Mouse (Mus musculus): ENCODE data around the gene Abl2. TPM values are rescaled to one million over a fixed set of nuclear protein-coding genes. Genes with fewer than 3 reads are reported as not detected.
A peak's percentile ranks its signal among the peaks of the same experiment; 100 is the strongest.

The Abl2 gene
- polyA plus RNA-seq, 1 experiment from 2014 or later = 6.9 TPM

DNA sequence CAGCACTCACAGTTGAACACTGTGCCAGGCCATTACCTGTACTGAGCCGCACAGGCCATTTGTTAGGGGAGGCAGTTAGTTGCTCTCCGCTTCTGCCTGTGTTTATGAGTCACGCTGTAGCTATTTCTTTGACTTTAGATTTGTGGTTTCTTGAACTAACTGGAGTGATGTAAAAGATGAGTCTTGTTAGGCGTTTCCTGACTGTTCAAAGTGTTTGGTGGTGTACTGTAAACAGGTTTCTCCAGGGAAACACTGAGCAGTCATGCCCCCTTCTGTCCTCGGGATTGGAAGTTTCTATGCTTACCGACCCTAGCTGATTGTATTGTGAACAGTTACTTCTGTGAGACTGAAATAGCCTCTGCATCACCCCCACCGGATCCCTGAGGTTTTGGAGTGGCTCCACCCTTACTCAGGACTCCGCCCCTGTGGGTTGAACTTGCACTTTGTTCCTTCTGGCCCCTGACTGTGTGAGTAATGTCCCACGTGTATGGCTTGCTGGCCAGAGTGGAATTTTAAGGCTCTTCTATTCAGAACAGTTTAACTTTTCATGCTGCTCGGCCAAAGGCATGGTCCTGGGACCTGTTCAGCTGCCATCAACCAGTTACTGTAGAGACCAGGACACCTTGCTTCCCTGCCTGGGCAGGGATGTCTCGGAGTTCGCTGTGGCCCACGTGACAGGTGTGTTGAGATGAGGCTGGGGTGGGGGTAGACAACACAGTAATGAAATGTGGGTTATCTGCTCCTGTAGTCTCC lies 57.0 kb downstream of the Abl2 start:
- H3K9me3 ChIP-seq (ENCODE audit: control insufficient read depth, low read depth, low read length) = no peaks in the 10 kb centered on the region
- no peaks in the 10 kb centered on the region for H3K36me3 ChIP-seq (ENCODE audit: control insufficient read depth, insufficient read depth, low read length)
- WGBS = 19% methylated on average over 13 of the region's 13 CpGs
- H3K9ac ChIP-seq (replicated peaks; ENCODE audit: low read depth, low read length) = no peak overlapping the region
- H3K4me2 ChIP-seq (replicated peaks; ENCODE audit: low read depth, low read length) = peak overlapping the region; percentile 1; the same call in 1 of the 2 replicates
- no peaks in the 10 kb centered on the region for H3K27me3 ChIP-seq (ENCODE audit: control insufficient read depth, insufficient read depth, low read length)
- peak overlapping the region; percentile 1; the same call in 1 of the 2 replicates for H3K4me3 ChIP-seq (ENCODE audit: low read depth, low read length)
- ATAC-seq (ENCODE audit: insufficient number of reproducible peaks, insufficient read depth, low FRiP score, low read depth) = peak; percentile 80
- peak overlapping the region; percentile 55 for H3K27ac ChIP-seq (ENCODE audit: low read length)
- H3K4me1 ChIP-seq (ENCODE audit: control insufficient read depth, insufficient read depth, low read length) = peaks cover 15% of the 10 kb centered on the region

DNA sequence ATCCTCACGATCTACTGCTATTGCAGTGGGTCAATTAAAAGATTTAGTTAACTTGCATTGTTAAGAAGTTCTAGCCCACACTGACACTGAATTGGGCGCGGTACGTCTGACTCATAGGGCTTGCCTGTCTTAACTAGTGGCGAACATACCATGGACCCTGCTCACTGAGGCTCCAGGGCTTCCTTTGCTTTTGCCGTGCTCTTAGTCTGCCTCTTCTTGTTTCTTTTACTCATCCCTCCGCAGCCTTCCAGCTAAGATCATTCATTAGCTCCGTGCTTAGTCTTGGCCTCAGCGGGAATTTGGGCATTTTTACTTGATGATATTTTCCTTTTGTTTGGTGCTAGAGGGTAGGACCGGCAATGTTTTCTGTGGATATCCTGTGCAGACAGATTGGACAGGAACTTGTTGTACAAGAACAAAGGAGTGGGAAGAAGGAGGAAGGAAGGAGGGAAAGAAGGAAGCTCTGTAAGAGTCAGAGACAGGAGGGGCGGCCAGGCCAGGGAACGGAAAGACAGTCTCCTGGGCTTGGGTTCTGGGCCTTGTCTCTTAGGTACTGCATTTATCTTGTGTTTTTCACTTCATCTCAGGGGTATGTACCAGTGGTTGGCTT lies 58.5 kb downstream of the Abl2 start:
- H3K9ac ChIP-seq (replicated peaks; ENCODE audit: low read depth, low read length) = no peak overlapping the region
- no peak overlapping the region for H3K4me3 ChIP-seq (ENCODE audit: low read depth, low read length)
- no peaks in the 10 kb centered on the region for H3K27me3 ChIP-seq (ENCODE audit: control insufficient read depth, insufficient read depth, low read length)
- H3K9me3 ChIP-seq (ENCODE audit: control insufficient read depth, low read depth, low read length) = no peaks in the 10 kb centered on the region
- peak overlapping the region; percentile 52; the same call in 1 of the 2 replicates for H3K27ac ChIP-seq (ENCODE audit: low read length)
- peaks cover 15% of the 10 kb centered on the region for H3K4me1 ChIP-seq (ENCODE audit: control insufficient read depth, insufficient read depth, low read length)
- H3K36me3 ChIP-seq (ENCODE audit: control insufficient read depth, insufficient read depth, low read length) = no peaks in the 10 kb centered on the region
- 43% methylated on average over 12 of the region's 12 CpGs for WGBS
- ATAC-seq (ENCODE audit: insufficient number of reproducible peaks, insufficient read depth, low FRiP score, low read depth) = no peak
- 0 out of 2 replicates have a peak overlapping the region, but pooled peaks have one; percentile 16 for H3K4me2 ChIP-seq (replicated peaks; ENCODE audit: low read depth, low read length)

DNA sequence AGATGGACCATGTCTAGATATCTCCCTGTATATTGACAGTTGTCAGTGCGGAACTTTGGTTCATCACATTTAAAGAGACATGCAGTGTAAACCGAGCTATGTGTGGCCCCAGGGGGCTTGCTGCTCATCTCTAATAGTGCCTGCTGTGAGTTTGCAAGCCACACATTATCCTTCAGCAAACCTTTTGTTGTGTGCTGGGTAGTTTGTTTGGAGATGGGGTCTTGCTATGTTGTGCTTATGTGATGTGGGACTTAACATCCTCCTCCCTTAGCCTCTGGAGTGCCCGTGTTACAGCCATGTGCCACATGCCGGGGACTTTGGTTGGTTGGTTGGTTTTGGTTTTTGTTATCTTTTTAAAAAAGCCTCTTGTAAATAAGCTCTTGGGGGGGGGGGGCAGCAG lies 59.2 kb downstream of the Abl2 start:
- H3K27me3 ChIP-seq (ENCODE audit: control insufficient read depth, insufficient read depth, low read length) = no peaks in the 10 kb centered on the region
- no peak overlapping the region for H3K4me2 ChIP-seq (replicated peaks; ENCODE audit: low read depth, low read length)
- no peaks in the 10 kb centered on the region for H3K9me3 ChIP-seq (ENCODE audit: control insufficient read depth, low read depth, low read length)
- WGBS = 63% methylated on average over 4 of the region's 4 CpGs
- H3K4me1 ChIP-seq (ENCODE audit: control insufficient read depth, insufficient read depth, low read length) = peaks cover 15% of the 10 kb centered on the region
- ATAC-seq (ENCODE audit: insufficient number of reproducible peaks, insufficient read depth, low FRiP score, low read depth) = no peak
- no peaks in the 10 kb centered on the region for H3K36me3 ChIP-seq (ENCODE audit: control insufficient read depth, insufficient read depth, low read length)
- no peak overlapping the region for H3K4me3 ChIP-seq (ENCODE audit: low read depth, low read length)
- H3K27ac ChIP-seq (ENCODE audit: low read length) = no peak overlapping the region
- H3K9ac ChIP-seq (replicated peaks; ENCODE audit: low read depth, low read length) = no peak overlapping the region

- Histone ChIP-seq H3K9ac (replicated peaks; ENCODE audit: low read depth, low read length) (no peak overlapping the region), H3K27ac (ENCODE audit: low read length) (no peak overlapping the region), H3K36me3 (ENCODE audit: control insufficient read depth, insufficient read depth, low read length) (peaks cover 4% of the 10 kb centered on the region; the same call in 1 of the 2 replicates), H3K4me1 (ENCODE audit: control insufficient read depth, insufficient read depth, low read length) (peaks cover 8% of the 10 kb centered on the region; the same call in 1 of the 2 replicates), H3K9me3 (ENCODE audit: control insufficient read depth, low read depth, low read length) (no peaks in the 10 kb centered on the region), H3K4me3 (ENCODE audit: low read depth, low read length) (no peak overlapping the region), H3K4me2 (replicated peaks; ENCODE audit: low read depth, low read length) (no peak overlapping the region), H3K27me3 (ENCODE audit: control insufficient read depth, insufficient read depth, low read length) (no peaks in the 10 kb centered on the region)
- WGBS = 63% methylated on average over 4 of the region's 4 CpGs
- no peak for ATAC-seq (ENCODE audit: insufficient number of reproducible peaks, insufficient read depth, low FRiP score, low read depth)
Observed at GRCm38 (mm10) chr1:156620292-156620909, 61.8 kb downstream of the Abl2 start.

GRCm38 (mm10) chr1:156620951-156621350 lies 62.4 kb downstream of the Abl2 start:
- no peak overlapping the region for H3K4me3 ChIP-seq (ENCODE audit: low read depth, low read length)
- no peak overlapping the region for H3K9ac ChIP-seq (replicated peaks; ENCODE audit: low read depth, low read length)
- WGBS = 67% methylated on average over 3 of the region's 3 CpGs
- H3K27me3 ChIP-seq (ENCODE audit: control insufficient read depth, insufficient read depth, low read length) = no peaks in the 10 kb centered on the region
- no peak overlapping the region for H3K27ac ChIP-seq (ENCODE audit: low read length)
- no peak overlapping the region for H3K4me2 ChIP-seq (replicated peaks; ENCODE audit: low read depth, low read length)
- no peaks in the 10 kb centered on the region for H3K9me3 ChIP-seq (ENCODE audit: control insufficient read depth, low read depth, low read length)
- peaks cover 7% of the 10 kb centered on the region; the same call in 1 of the 2 replicates for H3K36me3 ChIP-seq (ENCODE audit: control insufficient read depth, insufficient read depth, low read length)
- no peak for ATAC-seq (ENCODE audit: insufficient number of reproducible peaks, insufficient read depth, low FRiP score, low read depth)
- 0 out of 2 replicates have a peak, but pooled peaks cover 2% of the 10 kb centered on the region for H3K4me1 ChIP-seq (ENCODE audit: control insufficient read depth, insufficient read depth, low read length)

DNA sequence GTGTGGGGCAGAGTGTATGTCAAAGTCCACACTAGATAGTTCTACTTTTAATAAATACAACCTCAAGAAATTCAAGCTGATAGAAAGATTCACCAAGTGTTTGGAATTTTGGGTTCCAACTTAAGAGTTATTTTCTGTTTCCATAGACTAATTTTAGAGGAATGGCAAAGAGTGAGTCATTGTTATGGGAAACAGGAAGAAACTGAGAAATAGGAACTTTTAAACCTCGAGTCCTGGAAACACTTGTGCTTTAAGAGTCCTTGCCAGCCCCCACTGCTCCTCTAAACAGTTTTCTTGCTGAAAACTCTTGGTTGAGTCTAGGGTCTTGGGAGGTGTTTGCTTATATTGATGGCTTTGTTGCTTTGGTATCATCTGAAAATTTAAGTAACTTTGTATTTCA lies 65.6 kb downstream of the Abl2 start:
- Histone ChIP-seq H3K9me3 (ENCODE audit: control insufficient read depth, low read depth, low read length) (no peaks in the 10 kb centered on the region), H3K4me1 (ENCODE audit: control insufficient read depth, insufficient read depth, low read length) (no peaks in the 10 kb centered on the region), H3K4me3 (ENCODE audit: low read depth, low read length) (no peak overlapping the region), H3K36me3 (ENCODE audit: control insufficient read depth, insufficient read depth, low read length) (peaks cover 7% of the 10 kb centered on the region), H3K27me3 (ENCODE audit: control insufficient read depth, insufficient read depth, low read length) (no peaks in the 10 kb centered on the region), H3K4me2 (replicated peaks; ENCODE audit: low read depth, low read length) (no peak overlapping the region), H3K9ac (replicated peaks; ENCODE audit: low read depth, low read length) (no peak overlapping the region), H3K27ac (ENCODE audit: low read length) (no peak overlapping the region)
- 63% methylated on average over 1 of the region's 1 CpGs for WGBS
- no peak for ATAC-seq (ENCODE audit: insufficient number of reproducible peaks, insufficient read depth, low FRiP score, low read depth)

DNA sequence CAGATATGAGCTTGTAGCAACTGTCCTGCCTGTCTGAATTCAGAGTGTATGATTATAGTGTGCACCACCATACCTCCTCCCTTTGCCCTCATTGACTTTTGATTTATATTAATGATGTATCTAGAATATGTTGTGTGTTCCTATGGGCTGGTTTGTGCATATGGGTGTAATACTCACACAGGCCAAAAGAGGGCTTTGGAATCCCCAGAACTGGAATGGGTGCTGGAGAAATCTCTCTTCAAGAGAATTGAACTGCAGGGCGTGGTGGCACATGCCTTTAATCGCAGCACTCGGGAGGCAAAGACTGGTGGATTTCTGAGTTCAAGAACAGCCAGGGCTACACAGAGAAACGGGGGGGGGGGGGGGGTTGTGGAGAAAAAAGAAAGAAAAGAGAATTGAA lies 68.1 kb downstream of the Abl2 start:
- H3K4me3 ChIP-seq (ENCODE audit: low read depth, low read length) = no peak overlapping the region
- 85% methylated on average over 4 of the region's 4 CpGs for WGBS
- no peak overlapping the region for H3K4me2 ChIP-seq (replicated peaks; ENCODE audit: low read depth, low read length)
- no peaks in the 10 kb centered on the region for H3K27me3 ChIP-seq (ENCODE audit: control insufficient read depth, insufficient read depth, low read length)
- H3K4me1 ChIP-seq (ENCODE audit: control insufficient read depth, insufficient read depth, low read length) = no peaks in the 10 kb centered on the region
- ATAC-seq (ENCODE audit: insufficient number of reproducible peaks, insufficient read depth, low FRiP score, low read depth) = no peak
- H3K9ac ChIP-seq (replicated peaks; ENCODE audit: low read depth, low read length) = no peak overlapping the region
- no peak overlapping the region for H3K27ac ChIP-seq (ENCODE audit: low read length)
- no peaks in the 10 kb centered on the region for H3K9me3 ChIP-seq (ENCODE audit: control insufficient read depth, low read depth, low read length)
- H3K36me3 ChIP-seq (ENCODE audit: control insufficient read depth, insufficient read depth, low read length) = peaks cover 28% of the 10 kb centered on the region

- Histone ChIP-seq H3K27ac (ENCODE audit: low read length) (no peak overlapping the region), H3K27me3 (ENCODE audit: control insufficient read depth, insufficient read depth, low read length) (no peaks in the 10 kb centered on the region), H3K4me2 (replicated peaks; ENCODE audit: low read depth, low read length) (no peak overlapping the region), H3K9me3 (ENCODE audit: control insufficient read depth, low read depth, low read length) (no peaks in the 10 kb centered on the region), H3K4me3 (ENCODE audit: low read depth, low read length) (no peak overlapping the region), H3K4me1 (ENCODE audit: control insufficient read depth, insufficient read depth, low read length) (no peaks in the 10 kb centered on the region), H3K9ac (replicated peaks; ENCODE audit: low read depth, low read length) (no peak overlapping the region), H3K36me3 (ENCODE audit: control insufficient read depth, insufficient read depth, low read length) (peaks cover 43% of the 10 kb centered on the region)
- WGBS = 95% methylated on average over 8 of the region's 8 CpGs
- ATAC-seq (ENCODE audit: insufficient number of reproducible peaks, insufficient read depth, low FRiP score, low read depth) = no peak
Observed at GRCm38 (mm10) chr1:156629984-156630383, 71.4 kb downstream of the Abl2 start.
